Mouse (Mus musculus): ENCODE results near the gene Grm4.
A peak's percentile ranks its signal among the peaks of the same experiment; 100 is the strongest.

Grm4 gene

GRCm38 (mm10) chr17:27457863-27458494 is 63.2 kb downstream of the Grm4 start:
- Histone ChIP-seq H3K27me3 (ENCODE audit: control insufficient read depth, insufficient read depth, low read length, poor library complexity, severe bottlenecking) (no peaks in the 10 kb centered on the region), H3K36me3 (ENCODE audit: control insufficient read depth, insufficient read depth, low read length, poor library complexity, severe bottlenecking) (no peaks in the 10 kb centered on the region)
- peak; percentile 3 for DNase-seq (ENCODE audit: low read depth, low spot score)

GRCm38 (mm10) chr17:27457038-27457577 is 64.1 kb downstream of the Grm4 start:
- no peak for DNase-seq (ENCODE audit: low read depth, low spot score)
- no peaks in the 10 kb centered on the region for H3K27me3 ChIP-seq (ENCODE audit: control insufficient read depth, insufficient read depth, low read length, poor library complexity, severe bottlenecking)
- no peaks in the 10 kb centered on the region for H3K36me3 ChIP-seq (ENCODE audit: control insufficient read depth, insufficient read depth, low read length, poor library complexity, severe bottlenecking)

- Histone ChIP-seq H3K36me3 (ENCODE audit: control insufficient read depth, insufficient read depth, low read length, poor library complexity, severe bottlenecking) (no peaks in the 10 kb centered on the region), H3K27me3 (ENCODE audit: control insufficient read depth, insufficient read depth, low read length, poor library complexity, severe bottlenecking) (no peaks in the 10 kb centered on the region)
- DNase-seq (ENCODE audit: low read depth, low spot score) = no peak
Measured at GRCm38 (mm10) chr17:27456364-27456763, 64.8 kb downstream of the Grm4 start.

- Histone ChIP-seq H3K27me3 (ENCODE audit: control insufficient read depth, insufficient read depth, low read length, poor library complexity, severe bottlenecking) (no peaks in the 10 kb centered on the region), H3K36me3 (ENCODE audit: control insufficient read depth, insufficient read depth, low read length, poor library complexity, severe bottlenecking) (no peaks in the 10 kb centered on the region)
- no peak for DNase-seq (ENCODE audit: low read depth, low spot score)
Measured at GRCm38 (mm10) chr17:27455012-27455784, 66.0 kb downstream of the Grm4 start.

- Histone ChIP-seq H3K36me3 (ENCODE audit: control insufficient read depth, insufficient read depth, low read length, poor library complexity, severe bottlenecking) (no peaks in the 10 kb centered on the region), H3K27me3 (ENCODE audit: control insufficient read depth, insufficient read depth, low read length, poor library complexity, severe bottlenecking) (no peaks in the 10 kb centered on the region)
- no peak for DNase-seq (ENCODE audit: low read depth, low spot score)
Measured at GRCm38 (mm10) chr17:27454396-27454795, 66.8 kb downstream of the Grm4 start.

- no peaks in the 10 kb centered on the region for H3K36me3 ChIP-seq (ENCODE audit: control insufficient read depth, insufficient read depth, low read length, poor library complexity, severe bottlenecking)
- no peak for DNase-seq (ENCODE audit: low read depth, low spot score)
- no peaks in the 10 kb centered on the region for H3K27me3 ChIP-seq (ENCODE audit: control insufficient read depth, insufficient read depth, low read length, poor library complexity, severe bottlenecking)
Measured at GRCm38 (mm10) chr17:27453045-27453444, 68.2 kb downstream of the Grm4 start.

GRCm38 (mm10) chr17:27451787-27452186 is 69.4 kb downstream of the Grm4 start:
- Histone ChIP-seq H3K36me3 (ENCODE audit: control insufficient read depth, insufficient read depth, low read length, poor library complexity, severe bottlenecking) (no peaks in the 10 kb centered on the region), H3K27me3 (ENCODE audit: control insufficient read depth, insufficient read depth, low read length, poor library complexity, severe bottlenecking) (no peaks in the 10 kb centered on the region)
- peak; percentile 30 for DNase-seq (ENCODE audit: low read depth, low spot score)

GRCm38 (mm10) chr17:27451216-27451615 is 70.0 kb downstream of the Grm4 start:
- no peaks in the 10 kb centered on the region for H3K27me3 ChIP-seq (ENCODE audit: control insufficient read depth, insufficient read depth, low read length, poor library complexity, severe bottlenecking)
- DNase-seq (ENCODE audit: low read depth, low spot score) = no peak
- no peaks in the 10 kb centered on the region for H3K36me3 ChIP-seq (ENCODE audit: control insufficient read depth, insufficient read depth, low read length, poor library complexity, severe bottlenecking)

- no peak for DNase-seq (ENCODE audit: low read depth, low spot score)
- H3K27me3 ChIP-seq (ENCODE audit: control insufficient read depth, insufficient read depth, low read length, poor library complexity, severe bottlenecking) = no peaks in the 10 kb centered on the region
- H3K36me3 ChIP-seq (ENCODE audit: control insufficient read depth, insufficient read depth, low read length, poor library complexity, severe bottlenecking) = no peaks in the 10 kb centered on the region
Measured at GRCm38 (mm10) chr17:27449757-27450330, 71.4 kb downstream of the Grm4 start.

GRCm38 (mm10) chr17:27448749-27449148 is 72.5 kb downstream of the Grm4 start:
- Histone ChIP-seq H3K36me3 (ENCODE audit: control insufficient read depth, insufficient read depth, low read length, poor library complexity, severe bottlenecking) (no peaks in the 10 kb centered on the region), H3K27me3 (ENCODE audit: control insufficient read depth, insufficient read depth, low read length, poor library complexity, severe bottlenecking) (no peaks in the 10 kb centered on the region)
- peak; percentile 7 for DNase-seq (ENCODE audit: low read depth, low spot score)

- DNase-seq (ENCODE audit: low read depth, low spot score) = no peak
- Histone ChIP-seq H3K36me3 (ENCODE audit: control insufficient read depth, insufficient read depth, low read length, poor library complexity, severe bottlenecking) (no peaks in the 10 kb centered on the region), H3K27me3 (ENCODE audit: control insufficient read depth, insufficient read depth, low read length, poor library complexity, severe bottlenecking) (no peaks in the 10 kb centered on the region)
Measured at GRCm38 (mm10) chr17:27445364-27446075, 75.7 kb downstream of the Grm4 start.

GRCm38 (mm10) chr17:27442538-27443113 is 78.6 kb downstream of the Grm4 start:
- no peak for DNase-seq (ENCODE audit: low read depth, low spot score)
- no peaks in the 10 kb centered on the region for H3K27me3 ChIP-seq (ENCODE audit: control insufficient read depth, insufficient read depth, low read length, poor library complexity, severe bottlenecking)

GRCm38 (mm10) chr17:27441778-27442177 is 79.4 kb downstream of the Grm4 start:
- Histone ChIP-seq H3K36me3 (ENCODE audit: control insufficient read depth, insufficient read depth, low read length, poor library complexity, severe bottlenecking) (no peaks in the 10 kb centered on the region), H3K27me3 (ENCODE audit: control insufficient read depth, insufficient read depth, low read length, poor library complexity, severe bottlenecking) (no peaks in the 10 kb centered on the region)
- DNase-seq (ENCODE audit: low read depth, low spot score) = no peak

More at GRCm38 (mm10) chr17:27442538-27443113, 78.6 kb downstream of the Grm4 start:
- no peaks in the 10 kb centered on the region for H3K36me3 ChIP-seq (ENCODE audit: control insufficient read depth, insufficient read depth, low read length, poor library complexity, severe bottlenecking)

- no peak for DNase-seq (ENCODE audit: low read depth, low spot score)
Measured at GRCm38 (mm10) chr17:27435799-27436198, 85.4 kb downstream of the Grm4 start.

More at GRCm38 (mm10) chr17:27435799-27436198, 85.4 kb downstream of the Grm4 start:
- Histone ChIP-seq H3K27me3 (ENCODE audit: control insufficient read depth, insufficient read depth, low read length, poor library complexity, severe bottlenecking) (no peaks in the 10 kb centered on the region), H3K36me3 (ENCODE audit: control insufficient read depth, insufficient read depth, low read length, poor library complexity, severe bottlenecking) (no peaks in the 10 kb centered on the region)
